Mouse (Mus musculus) G1E (cell line): ENCODE measurements around the gene Ggact.

ENCODE experiments used
- CTCF ChIP-seq: IDR thresholded peaks from 2 replicates; pipeline ENCODE4 v1.5.1; 2012; ENCODE audit warnings: low read depth, low read length, inconsistent platforms, mixed read lengths
- POLR2AphosphoS5 ChIP-seq: IDR thresholded peaks from 2 replicates; pipeline ENCODE4 v1.6.1; 2012; ENCODE audit warnings: low read depth, low read length, inconsistent platforms; ENCODE audit not compliant: insufficient replicate concordance

- TF ChIP-seq CTCF = no peak
- TF ChIP-seq POLR2AphosphoS5 = no peak
Observed at GRCm38 (mm10) chr14:122885893-122886292, 27.7 kb downstream of the Ggact start.
